Mouse (Mus musculus) embryonic facial prominence, embryonic 10.5 days (tissue): Measurements from ENCODE around the gene Rab6a. TPM values are rescaled to one million over a fixed set of nuclear protein-coding genes. Genes with fewer than 3 reads are reported as not detected.

Experiments
- polyA plus RNA-seq: library from polyadenylated mRNA; unstranded; fragments of >200 nt; fragmentation: Nextera tagmentation; extraction: Ambion mirVana; gene quantifications from 2 replicates; pipeline ENCODE4 v1.2.1, GENCODE M21; 2016

Rab6a gene
- polyA plus RNA-seq, 1 experiment from 2014 or later = 92.1 TPM

Other genes with a start within 250 kb of the Rab6a start
- 37.5 and 38.8 TPM in 2 replicates for gene C2cd3, start 235.2 kb upstream of the Rab6a start, polyA plus RNA-seq
- gene Ppme1, start 235.1 kb upstream of the Rab6a start, polyA plus RNA-seq = 83.0 and 88.8 TPM in 2 replicates
- 0.11 TPM in 1 of 2 replicates, not detected in the other for gene Ucp3, start 134.4 kb upstream of the Rab6a start, polyA plus RNA-seq
- 101 and 105 TPM in 2 replicates for gene Ucp2, start 114.1 kb upstream of the Rab6a start, polyA plus RNA-seq
- 0.27 and 0.38 TPM in 2 replicates for gene Dnajb13, start 92.5 kb upstream of the Rab6a start, polyA plus RNA-seq
- gene Coa4, start 70.3 kb upstream of the Rab6a start, polyA plus RNA-seq = 17.8 and 19.3 TPM in 2 replicates
- 56.6 and 58.2 TPM in 2 replicates for gene Mrpl48, start 891 bp downstream of the Rab6a start, polyA plus RNA-seq
- gene Plekhb1, start 55.0 kb downstream of the Rab6a start, polyA plus RNA-seq = 4.7 and 4.8 TPM in 2 replicates
- gene Fam168a, start 99.2 kb downstream of the Rab6a start, polyA plus RNA-seq = 30.3 and 31.6 TPM in 2 replicates